Mouse (Mus musculus): ENCODE measurements around the gene Phlpp1.

DNA sequence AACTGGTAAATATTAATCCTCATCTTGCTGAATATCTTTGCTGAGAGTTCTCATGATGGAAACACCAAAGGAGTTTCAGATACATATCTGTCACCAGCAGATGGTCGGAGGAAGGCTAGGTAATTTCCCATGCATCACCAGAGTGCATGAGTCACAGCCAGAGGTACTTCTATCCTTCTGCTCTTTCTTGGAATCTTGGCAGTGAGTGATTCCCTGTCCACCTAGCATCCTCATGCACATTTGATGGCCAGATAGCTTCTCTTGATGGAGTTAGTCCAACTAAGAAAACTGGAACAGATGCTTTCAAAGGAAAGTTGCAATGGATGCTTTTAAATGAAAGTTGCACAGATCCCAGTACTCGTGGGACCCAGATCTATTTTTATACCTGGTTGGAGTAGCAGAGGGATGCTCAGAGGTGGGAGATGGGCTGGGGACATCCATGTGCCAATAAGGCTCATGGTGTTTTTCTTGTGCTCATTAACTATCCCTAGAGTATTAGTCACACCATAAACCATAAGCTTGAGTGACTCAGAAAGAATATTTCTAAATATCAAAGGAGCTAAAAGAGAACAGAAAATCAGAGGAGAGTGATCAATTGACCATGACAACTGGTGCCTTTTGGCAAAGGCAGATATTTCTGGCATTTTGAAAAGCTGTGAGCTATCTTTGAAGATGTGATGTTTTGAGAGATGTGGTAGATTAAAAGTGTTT lies 181.4 kb downstream of the Phlpp1 start:
- no peak for TF ChIP-seq POLR2A (IDR thresholded peaks at IDR 0.05; ENCODE audit: borderline replicate concordance, extremely low read depth, low read depth, low read length)
- no peak for TF ChIP-seq CTCF (IDR thresholded peaks at IDR 0.05; ENCODE audit: insufficient read depth, low read length)

Data from lung, adult 2 months (tissue).